Mouse (Mus musculus) embryonic facial prominence, embryonic 14.5 days (tissue): ENCODE measurements at regions not wholly inside any gene's neighbourhood (a gene's known extent, or its start where the extent isn't known, plus 50 kb on each side); places are given as distances from the start of the nearest gene placed in this dataset.

ENCODE experiments used
- ATAC-seq: fragments of 200-750 bp; cut with Nextera tagmentation; 2 replicates; pipeline ENCODE4 v1.8.0; 2017; ENCODE audit warnings: low read depth, moderate number of reproducible peaks, moderate TSS enrichment
- DNase-seq: peaks from one replicate; pipeline ENCODE4 v3.0.0-alpha.2; 2015; ENCODE audit warnings: low spot score
- H3K27ac ChIP-seq: fragments of 300-500 bp; sonication (generic); replicated peaks from 2 replicates; pipeline ENCODE4 v1.5.1; 2014; ENCODE audit warnings: low read depth, mild to moderate bottlenecking, low read length, moderate library complexity
- H3K27me3 ChIP-seq: fragments of 300-500 bp; sonication (generic); replicated peaks from 2 replicates; pipeline ENCODE4 v1.6.1; 2014; ENCODE audit warnings: low read length; ENCODE audit not compliant: control insufficient read depth, insufficient read depth
- H3K36me3 ChIP-seq: fragments of 300-500 bp; sonication (generic); 2 replicates; pipeline ENCODE4 v1.6.1; 2014; ENCODE audit warnings: low read length, mixed read lengths; ENCODE audit not compliant: control insufficient read depth, insufficient read depth
- H3K4me1 ChIP-seq: fragments of 300-500 bp; sonication (generic); 2 replicates; pipeline ENCODE4 v1.6.1; 2014; ENCODE audit warnings: antibody characterized with exemption, low read length; ENCODE audit not compliant: control insufficient read depth, insufficient read depth
- H3K4me2 ChIP-seq: fragments of 300-500 bp; sonication (generic); 2 replicates; pipeline ENCODE4 v1.6.1; 2014; ENCODE audit warnings: low read depth, mild to moderate bottlenecking, low read length, moderate library complexity, mixed read lengths
- H3K4me3 ChIP-seq: fragments of 300-500 bp; sonication (generic); 2 replicates; pipeline ENCODE4 v1.5.1; 2014; ENCODE audit warnings: low read depth, mild to moderate bottlenecking, low read length
- H3K9ac ChIP-seq: fragments of 300-500 bp; sonication (generic); 2 replicates; pipeline ENCODE4 v1.6.1; 2014; ENCODE audit warnings: low read depth, mild to moderate bottlenecking, low read length, moderate library complexity, mixed read lengths
- H3K9me3 ChIP-seq: fragments of 300-500 bp; sonication (generic); 2 replicates; pipeline ENCODE4 v1.6.1; 2016; ENCODE audit warnings: low read length; ENCODE audit not compliant: control insufficient read depth
- WGBS: fragments of 180-500 bp; shearing (Covaris S2); extraction: QIAGEN DNeasy Blood & Tissue Kit; methylation state at CpG from one replicate; pipeline ENCODE4 v1.1.7; 2014; 5-methylcytosine and 5-hydroxymethylcytosine counted together

DNA sequence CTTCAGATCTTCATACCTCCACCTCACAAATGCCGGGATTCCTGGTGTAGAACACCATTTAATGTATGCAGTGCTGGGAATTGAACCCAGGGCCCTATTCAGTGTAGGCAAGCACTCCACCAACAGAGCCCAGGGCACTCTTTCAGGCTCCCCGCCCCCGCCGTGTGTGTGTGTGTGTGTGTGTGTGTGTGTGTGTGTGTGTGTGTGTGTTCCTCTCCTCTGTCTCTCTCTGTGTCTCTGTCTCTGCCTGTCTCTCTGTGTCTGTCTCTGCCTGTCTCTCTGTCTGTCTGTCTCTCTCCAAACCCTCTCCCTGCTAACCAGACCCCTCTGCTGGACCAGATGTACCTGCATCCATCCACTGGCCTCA lies 61.1 kb downstream of the Irf2bpl start:
- DNase-seq: no peak
- H3K36me3 ChIP-seq: no peaks in the 10 kb centered on the region
- peaks cover 53% of the 10 kb centered on the region for H3K4me1 ChIP-seq
- peak overlapping the region; percentile 66 for H3K9ac ChIP-seq
- WGBS: 52% methylated on average over 4 of the region's 4 CpGs
- H3K4me3 ChIP-seq: peak overlapping the region; percentile 24
- no peaks in the 10 kb centered on the region for H3K9me3 ChIP-seq
- H3K4me2 ChIP-seq: peak overlapping the region; percentile 52
- H3K27ac ChIP-seq: peak overlapping the region; percentile 98
- no peak for ATAC-seq
- H3K27me3 ChIP-seq: no peaks in the 10 kb centered on the region

DNA sequence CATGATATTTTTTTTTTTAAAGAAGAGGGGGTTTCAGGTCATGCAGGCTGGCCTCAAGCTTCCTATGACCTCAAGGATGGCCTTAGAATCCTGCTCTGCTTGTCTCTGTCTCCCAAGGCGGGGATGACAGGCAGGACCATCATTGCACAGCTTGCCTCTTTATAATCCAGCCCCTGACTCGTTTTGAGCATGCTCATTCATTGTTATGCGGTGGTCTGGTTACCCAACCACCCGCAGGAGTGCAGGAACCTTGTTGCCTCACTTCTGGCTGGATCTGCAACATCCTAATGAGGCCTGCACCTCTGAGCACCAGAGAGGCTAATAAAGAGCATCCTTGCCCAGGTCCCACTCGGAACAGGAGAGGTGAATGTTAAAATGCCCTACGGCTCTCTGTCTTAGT lies 63.4 kb downstream of the Irf2bpl start:
- H3K9ac ChIP-seq: no peak overlapping the region
- no peak overlapping the region for H3K4me2 ChIP-seq
- H3K36me3 ChIP-seq: no peaks in the 10 kb centered on the region
- H3K27me3 ChIP-seq: no peaks in the 10 kb centered on the region
- DNase-seq (no peak), ATAC-seq (no peak)
- H3K27ac ChIP-seq: peak overlapping the region; percentile 8; the same call in 1 of the 2 replicates
- no peaks in the 10 kb centered on the region for H3K9me3 ChIP-seq
- no peak overlapping the region for H3K4me3 ChIP-seq
- WGBS: 66% methylated on average over 6 of the region's 6 CpGs
- H3K4me1 ChIP-seq: peaks cover 55% of the 10 kb centered on the region

DNA sequence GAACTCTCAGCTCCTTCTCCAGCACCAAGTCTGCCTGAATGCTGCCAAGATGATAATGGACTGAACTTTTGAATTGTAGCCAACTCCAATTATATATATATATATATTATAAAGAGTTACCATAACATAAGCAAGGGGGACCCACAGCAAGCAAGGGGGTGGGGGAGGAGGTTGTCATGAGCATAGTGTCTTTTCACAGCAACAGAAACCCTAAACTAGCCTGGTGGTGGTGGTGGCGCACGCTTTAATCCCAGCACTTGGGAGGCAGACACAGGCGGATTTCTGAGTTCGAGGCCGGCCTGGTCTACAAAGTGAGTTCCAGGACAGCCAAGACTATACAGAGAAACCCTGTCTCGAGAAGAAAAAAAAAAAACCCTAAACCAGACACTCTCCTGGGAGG lies 65.0 kb downstream of the Irf2bpl start:
- peaks cover 41% of the 10 kb centered on the region for H3K4me1 ChIP-seq
- ATAC-seq (no peak), DNase-seq (no peak)
- H3K4me3 ChIP-seq: no peak overlapping the region
- no peaks in the 10 kb centered on the region for H3K27me3 ChIP-seq
- H3K36me3 ChIP-seq: no peaks in the 10 kb centered on the region
- 86% methylated on average over 6 of the region's 6 CpGs for WGBS
- no peaks in the 10 kb centered on the region for H3K9me3 ChIP-seq
- H3K4me2 ChIP-seq: no peak overlapping the region
- H3K9ac ChIP-seq: no peak overlapping the region
- no peak overlapping the region for H3K27ac ChIP-seq

DNA sequence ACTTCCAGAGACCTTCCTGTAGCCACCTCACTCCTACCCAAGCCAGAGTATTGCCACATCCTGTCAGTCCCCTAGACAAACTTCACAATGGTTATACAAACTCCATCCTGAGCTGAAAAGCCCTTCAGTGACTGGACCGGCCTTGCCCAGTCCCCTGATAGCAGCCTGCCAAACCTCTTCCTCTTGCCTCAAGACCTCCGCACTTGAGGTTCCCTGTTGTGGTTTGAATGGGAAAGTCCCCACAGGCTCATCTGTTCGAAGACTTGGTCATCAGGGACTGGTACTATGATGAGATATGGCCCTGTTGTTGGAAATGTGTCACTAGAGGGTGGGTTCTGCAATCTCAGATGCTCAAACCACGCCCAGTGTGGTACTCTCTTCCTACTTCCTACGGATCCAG lies 65.4 kb downstream of the Irf2bpl start:
- H3K4me1 ChIP-seq: peaks cover 37% of the 10 kb centered on the region
- 80% methylated on average over 5 of the region's 5 CpGs for WGBS

DNA sequence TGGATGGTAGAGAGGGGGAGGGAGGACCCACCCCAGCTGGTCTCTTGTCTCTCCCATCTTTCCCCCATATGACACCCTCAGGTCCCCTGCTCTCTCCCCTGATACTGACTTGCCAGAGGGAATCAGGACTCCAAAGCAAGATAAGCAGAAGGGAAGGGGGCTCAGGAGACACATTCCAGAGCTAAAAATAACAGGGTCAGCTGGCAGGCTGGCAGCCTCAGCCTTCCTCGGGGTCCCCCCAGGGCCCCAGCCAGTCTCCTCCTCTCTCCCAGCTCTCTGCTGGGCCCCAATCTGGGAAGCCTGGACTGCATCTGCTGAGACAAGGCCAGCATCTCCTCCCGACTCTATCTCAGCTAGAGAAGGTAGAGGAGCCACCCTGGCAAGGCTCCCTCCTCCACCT lies 66.4 kb downstream of the Irf2bpl start:
- no peaks in the 10 kb centered on the region for H3K9me3 ChIP-seq
- H3K4me2 ChIP-seq: no peak overlapping the region
- no peak overlapping the region for H3K4me3 ChIP-seq
- H3K9ac ChIP-seq: no peak overlapping the region
- WGBS: 15% methylated on average over 2 of the region's 2 CpGs
- DNase-seq (no peak), ATAC-seq (no peak)
- H3K4me1 ChIP-seq: peaks cover 31% of the 10 kb centered on the region
- H3K27ac ChIP-seq: no peak overlapping the region
- H3K27me3 ChIP-seq: no peaks in the 10 kb centered on the region
- H3K36me3 ChIP-seq: no peaks in the 10 kb centered on the region

More for the DNA sequence above, 65.4 kb downstream of the Irf2bpl start:
- Histone ChIP-seq H3K27ac (no peak overlapping the region), H3K9ac (no peak overlapping the region), H3K4me2 (no peak overlapping the region), H3K9me3 (no peaks in the 10 kb centered on the region), H3K36me3 (no peaks in the 10 kb centered on the region), H3K27me3 (no peaks in the 10 kb centered on the region), H3K4me3 (no peak overlapping the region)
- no peak for ATAC-seq
- no peak for DNase-seq

GRCm38 (mm10) chr12:86816702-86817610 lies 67.6 kb downstream of the Irf2bpl start:
- Histone ChIP-seq H3K27me3 (no peaks in the 10 kb centered on the region), H3K36me3 (no peaks in the 10 kb centered on the region), H3K4me2 (peak overlapping the region; percentile 19; the same call in 1 of the 2 replicates), H3K27ac (peak overlapping the region; percentile 92), H3K4me1 (peaks cover 24% of the 10 kb centered on the region), H3K4me3 (no peak overlapping the region), H3K9ac (no peak overlapping the region), H3K9me3 (no peaks in the 10 kb centered on the region)
- DNase-seq: no peak
- WGBS: 25% methylated on average over 11 of the region's 11 CpGs
- no peak for ATAC-seq

GRCm38 (mm10) chr12:86816171-86816701 lies 68.4 kb downstream of the Irf2bpl start:
- WGBS: 2% methylated on average over 6 of the region's 6 CpGs
- Histone ChIP-seq H3K36me3 (no peaks in the 10 kb centered on the region), H3K4me2 (peak overlapping the region; percentile 19), H3K9me3 (no peaks in the 10 kb centered on the region), H3K4me3 (no peak overlapping the region), H3K27me3 (no peaks in the 10 kb centered on the region), H3K4me1 (peaks cover 29% of the 10 kb centered on the region), H3K27ac (peak overlapping the region; percentile 92), H3K9ac (no peak overlapping the region)
- ATAC-seq: peak; percentile 93
- peak; percentile 96 for DNase-seq

DNA sequence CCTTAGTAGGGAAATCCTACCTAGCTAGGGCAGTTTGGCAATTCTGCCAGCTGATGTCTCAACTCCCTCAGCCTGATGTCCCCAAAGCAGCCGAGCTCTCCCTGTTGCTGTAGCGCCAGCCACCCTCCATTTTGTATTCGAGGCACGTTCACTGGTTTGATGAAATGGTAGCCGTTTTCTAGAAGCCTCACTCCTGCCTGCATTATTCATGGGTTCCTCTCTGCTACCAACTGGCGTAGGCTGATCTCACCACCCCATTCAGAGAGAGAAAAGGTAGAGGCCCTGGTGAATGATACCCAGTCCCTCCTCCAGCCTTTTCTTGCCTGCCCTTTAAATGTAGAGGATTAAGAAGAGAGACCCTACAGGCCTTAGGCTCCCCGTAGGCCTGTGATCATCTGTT lies 69.9 kb downstream of the Irf2bpl start:
- DNase-seq: no peak
- Histone ChIP-seq H3K27me3 (no peaks in the 10 kb centered on the region), H3K36me3 (no peaks in the 10 kb centered on the region), H3K27ac (no peak overlapping the region), H3K9me3 (no peaks in the 10 kb centered on the region), H3K4me2 (no peak overlapping the region), H3K4me3 (no peak overlapping the region), H3K9ac (no peak overlapping the region), H3K4me1 (peaks cover 39% of the 10 kb centered on the region)
- 84% methylated on average over 7 of the region's 7 CpGs for WGBS
- ATAC-seq: no peak
